ENCODE assay signal across 10 mouse cellular contexts in the genomic region with DNA sequence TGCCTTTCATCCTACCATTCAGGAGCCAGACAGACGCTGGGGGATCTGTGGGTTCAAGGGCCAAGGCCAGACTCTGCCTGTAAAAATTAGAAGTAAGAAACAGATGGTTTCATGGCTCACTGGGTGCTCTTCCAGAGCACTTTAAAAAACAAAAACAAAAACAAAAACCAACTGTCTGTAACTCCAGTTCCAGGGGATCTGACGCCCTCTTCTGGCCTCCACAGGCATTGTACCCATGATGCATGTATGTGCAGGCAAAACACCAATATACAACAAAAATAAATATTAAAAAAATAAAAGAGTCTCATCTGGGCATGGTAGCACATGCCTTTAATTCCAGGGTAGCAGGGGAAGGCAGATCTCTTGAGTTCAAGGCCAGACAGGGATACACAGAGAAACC. TPM values are rescaled to one million over a fixed set of nuclear protein-coding genes. Genes with fewer than 3 reads are reported as not detected.
DNase-seq lines count a peak whose midpoint lies in the region; TF ChIP-seq lines count a peak whose summit lies in the region.
"Had no signal": no experiment of that assay in that cellular context is flagged by ENCODE, and none has a peak within 500 bp of the region (broad histone marks: within the 10 kb centered on the region; RNA-seq: fewer than 3 reads in every experiment).

No protein-coding gene starts in this region.

- intact Hi-C loops in gastrocnemius, adult 2 months (cut with DNase I) = loop anchor here (10.0 kb wide), 1 partner anchor 348 kb away; no protein-coding TSS in a partner anchor
- intact Hi-C loops in left cerebral cortex, adult 2 months (cut with DNase I) = loop anchor here (5.0 kb wide), 1 partner anchor 35 kb away; no protein-coding TSS in a partner anchor
- intact Hi-C loops in left cerebral cortex, postnatal 36 days (cut with DNase I) = no loop called here

- no peak overlapping the region for H3K4me3 ChIP-seq in gastrocnemius, adult 2 months
- H3K4me3 ChIP-seq in left cerebral cortex, adult 2 months = no peak overlapping the region
- H3K4me3 ChIP-seq: myocyte had no signal

- no peak for DNase-seq in gastrocnemius, adult 2 months
- DNase-seq in gastrocnemius, adult 18-20 months (ENCODE audit: low spot score) = no peak
- DNase-seq in left cerebral cortex, adult 2 months (ENCODE audit: extremely low spot score in 1 of 2, low spot score in 2 of 2) = no peak
- no peak for DNase-seq in left cerebral cortex, adult 11 months (ENCODE audit: low spot score)
- peak; percentile 49 to 60 for DNase-seq in B cell, adult 2 months
- peak; percentile 18 for DNase-seq in T-cell, adult 2 months (ENCODE audit: low spot score)
- no peak for DNase-seq in left cerebral cortex, postnatal 36 days (ENCODE audit: low spot score in 2 of 2)
- DNase-seq: adrenal gland, postnatal 10 days; gastrocnemius, postnatal 10 days had no signal

- peak; percentile 54 for TF ChIP-seq CTCF in gastrocnemius, adult 2 months (IDR thresholded peaks at IDR 0.05)
- TF ChIP-seq CTCF in left cerebral cortex, adult 2 months (IDR thresholded peaks at IDR 0.05) = peak; percentile 49

- no peak overlapping the region for H3K27ac ChIP-seq in gastrocnemius, adult 2 months
- H3K27ac ChIP-seq in left cerebral cortex, adult 2 months = no peak overlapping the region

RNA-seq across cellular contexts. Expression of gene Tfe3, which starts 10.4 kb away (rescaled TPM):
- 10 to 100 TPM; 10.9 to 11.1 TPM for total RNA-seq in gastrocnemius, adult 2 months (2021)
- total RNA-seq in gastrocnemius, adult 18-20 months (2021) = 1 to 10 TPM; 7.9 to 9.2 TPM
- total RNA-seq in left cerebral cortex, adult 2 months (2021) = 10 to 100 TPM; 30.9 to 35.1 TPM
- 10 to 100 TPM; 32.5 to 33.8 TPM for total RNA-seq in left cerebral cortex, postnatal 36 days (2021)

RNA-seq across cellular contexts. Expression of gene Gripap1, which starts 16.8 kb away (rescaled TPM):
- total RNA-seq in gastrocnemius, adult 2 months (2021) = 10 to 100 TPM; 16.7 to 22.8 TPM
- total RNA-seq in gastrocnemius, adult 18-20 months (2021) = 10 to 100 TPM; 16.7 to 19.5 TPM
- total RNA-seq in left cerebral cortex, adult 2 months (2021) = 100 to 1,000 TPM; 109 to 113 TPM
- total RNA-seq in left cerebral cortex, postnatal 36 days (2021) = 100 to 1,000 TPM in 1 of 2 experiments, 10 to 100 TPM in 1; 90.3 to 118 TPM

RNA-seq across cellular contexts. Expression of gene Ccdc120, which starts 22.1 kb away (rescaled TPM):
- under 1 TPM; 0.28 to 0.75 TPM for total RNA-seq in gastrocnemius, adult 2 months (2021)
- under 1 TPM; 0.34 to 0.50 TPM for total RNA-seq in gastrocnemius, adult 18-20 months (2021)
- total RNA-seq in left cerebral cortex, adult 2 months (2021) = 10 to 100 TPM; 26.3 TPM
- 10 to 100 TPM; 22.8 to 24.8 TPM for total RNA-seq in left cerebral cortex, postnatal 36 days (2021)

RNA-seq across cellular contexts. Expression of gene Praf2, which starts 44.5 kb away (rescaled TPM):
- total RNA-seq in gastrocnemius, adult 2 months (2021) = 1 to 10 TPM; 3.3 to 6.7 TPM
- 1 to 10 TPM; 5.0 to 5.6 TPM for total RNA-seq in gastrocnemius, adult 18-20 months (2021)
- 10 to 100 TPM; 88.9 to 92.7 TPM for total RNA-seq in left cerebral cortex, adult 2 months (2021)
- total RNA-seq in left cerebral cortex, postnatal 36 days (2021) = 100 to 1,000 TPM in 1 of 2 experiments, 10 to 100 TPM in 1; 91.1 to 103 TPM

RNA-seq across cellular contexts. Expression of gene Kcnd1, which starts 49.3 kb away (rescaled TPM):
- total RNA-seq in gastrocnemius, adult 2 months (2021) = under 1 TPM; 0.15 to 0.22 TPM
- total RNA-seq in gastrocnemius, adult 18-20 months (2021) = under 1 TPM in 1 of 2 experiments, not detected in 1; 0.12 TPM
- 1 to 10 TPM; 7.7 to 9.3 TPM for total RNA-seq in left cerebral cortex, adult 2 months (2021)
- total RNA-seq in left cerebral cortex, postnatal 36 days (2021) = 1 to 10 TPM; 8.2 to 9.3 TPM

Comparison
In these comparisons a context has a peak if more than half of its experiments do, and no peak if none do; other contexts are left out.
1. DNase-seq: peak in B cell, adult 2 months (2 of 2) and T-cell, adult 2 months (single experiment); none in gastrocnemius, adult 2 months (single experiment), gastrocnemius, adult 18-20 months (single experiment), left cerebral cortex, adult 2 months (0 of 2), left cerebral cortex, adult 11 months (single experiment) and left cerebral cortex, postnatal 36 days (0 of 2).
2. RNA of gene Ccdc120, which starts 22.1 kb away (total RNA-seq): 26.3 TPM in left cerebral cortex, adult 2 months and 22.8 to 24.8 TPM in left cerebral cortex, postnatal 36 days; 0.28 to 0.75 TPM in gastrocnemius, adult 2 months and 0.34 to 0.50 TPM in gastrocnemius, adult 18-20 months; every median in the first group is over 10 times any median in the second.